Mouse (Mus musculus) heart, adult 18-20 months (tissue): ENCODE measurements around the gene Clstn1. TPM values are rescaled to one million over a fixed set of nuclear protein-coding genes. Genes with fewer than 3 reads are reported as not detected.
A peak's percentile ranks its signal among the peaks of the same experiment; 100 is the strongest.

Experiments used
- DNase-seq, 2 experiments: peaks; one replicate each; pipeline ENCODE4 v3.0.0; 2021 to 2022; ENCODE audit warnings: mixed read lengths in 1 of 2
- total RNA-seq, 2 experiments: library from RNA; stranded (reverse); gene quantifications; 2 replicates each; pipeline ENCODE4 v1.2.3; 2021

Gene Clstn1
- total RNA-seq, 2 experiments from 2014 or later, result 96.1 to 96.2 TPM

- no peak for DNase-seq
Observed at GRCm38 (mm10) chr4:149634966-149635365, 48.7 kb downstream of the Clstn1 start.

GRCm38 (mm10) chr4:149635915-149636415, 49.7 kb downstream of the Clstn1 start:
- no peak for DNase-seq

GRCm38 (mm10) chr4:149637942-149638341, 51.7 kb downstream of the Clstn1 start:
- DNase-seq, result peak; percentile 40 to 60

- no peak for DNase-seq
Observed at GRCm38 (mm10) chr4:149640831-149641230, 54.6 kb downstream of the Clstn1 start.

- DNase-seq, result no peak
Observed at GRCm38 (mm10) chr4:149641400-149641799, 55.1 kb downstream of the Clstn1 start.

- no peak for DNase-seq
Observed at GRCm38 (mm10) chr4:149641956-149642355, 55.7 kb downstream of the Clstn1 start.

GRCm38 (mm10) chr4:149645761-149646160, 59.5 kb downstream of the Clstn1 start:
- no peak for DNase-seq

GRCm38 (mm10) chr4:149648031-149648805, 62.0 kb downstream of the Clstn1 start:
- DNase-seq, result no peak

- DNase-seq, result peak; percentile 72 to 88
Observed at GRCm38 (mm10) chr4:149650493-149651193, 64.4 kb downstream of the Clstn1 start.

- DNase-seq, result peak in 1 of 2 experiments; percentile 68
Observed at GRCm38 (mm10) chr4:149654232-149654631, 68.0 kb downstream of the Clstn1 start.

- DNase-seq, result peak in 1 of 2 experiments; percentile 50
Observed at GRCm38 (mm10) chr4:149657858-149658416, 71.7 kb downstream of the Clstn1 start.

- peak in 1 of 2 experiments; percentile 26 for DNase-seq
Observed at GRCm38 (mm10) chr4:149659495-149660116, 73.3 kb downstream of the Clstn1 start.

GRCm38 (mm10) chr4:149660598-149660997, 74.3 kb downstream of the Clstn1 start:
- DNase-seq, result no peak

- no peak for DNase-seq
Observed at GRCm38 (mm10) chr4:149661967-149662589, 75.8 kb downstream of the Clstn1 start.

GRCm38 (mm10) chr4:149663849-149664503, 77.7 kb downstream of the Clstn1 start:
- DNase-seq, result no peak

- no peak for DNase-seq
Observed at GRCm38 (mm10) chr4:149665016-149665691, 78.9 kb downstream of the Clstn1 start.

GRCm38 (mm10) chr4:149665692-149666090, 79.4 kb downstream of the Clstn1 start:
- DNase-seq, result no peak

GRCm38 (mm10) chr4:149671175-149671574, 84.9 kb downstream of the Clstn1 start:
- no peak for DNase-seq

- DNase-seq, result no peak
Observed at GRCm38 (mm10) chr4:149672747-149673146, 86.5 kb downstream of the Clstn1 start.

GRCm38 (mm10) chr4:149674814-149675377, 88.6 kb downstream of the Clstn1 start:
- DNase-seq, result no peak
